Mouse (Mus musculus): ENCODE measurements around the gene Klhl10. TPM values are rescaled to one million over a fixed set of nuclear protein-coding genes. Genes with fewer than 3 reads are reported as not detected.

Gene Klhl10
- polyA plus RNA-seq, 1 experiment from 2014 or later, result 0.94 TPM

- Histone ChIP-seq H3K36me3 (peaks cover 36% of the 10 kb centered on the region), H3K9me3 (replicated peaks) (no peaks in the 10 kb centered on the region), H3K4me2 (replicated peaks) (no peak overlapping the region), H3K27me3 (no peaks in the 10 kb centered on the region), H3K4me1 (peaks cover 11% of the 10 kb centered on the region), H3K9ac (no peak overlapping the region), H3K27ac (no peak overlapping the region), H3K4me3 (no peak overlapping the region)
- no peak for ATAC-seq (ENCODE audit: low FRiP score)
- 85% methylated on average over 1 of the region's 1 CpGs for WGBS
Observed at GRCm38 (mm10) chr11:100437901-100438300, 3.8 kb upstream of the Klhl10 start.

- no peaks in the 10 kb centered on the region for H3K27me3 ChIP-seq
- 1% methylated on average over 47 of the region's 52 CpGs for WGBS
- H3K36me3 ChIP-seq, result peaks cover 18% of the 10 kb centered on the region
- H3K4me3 ChIP-seq, result peak overlapping the region; percentile 84
- H3K9me3 ChIP-seq (replicated peaks), result no peaks in the 10 kb centered on the region
- ATAC-seq (ENCODE audit: low FRiP score), result peak; percentile 95
- peak overlapping the region; percentile 82 for H3K4me2 ChIP-seq (replicated peaks)
- H3K4me1 ChIP-seq, result peaks cover 11% of the 10 kb centered on the region
- peak overlapping the region; percentile 60 for H3K27ac ChIP-seq
- H3K9ac ChIP-seq, result peak overlapping the region; percentile 92
Observed at GRCm38 (mm10) chr11:100440691-100441522, 810 bp upstream of the Klhl10 start.

DNA sequence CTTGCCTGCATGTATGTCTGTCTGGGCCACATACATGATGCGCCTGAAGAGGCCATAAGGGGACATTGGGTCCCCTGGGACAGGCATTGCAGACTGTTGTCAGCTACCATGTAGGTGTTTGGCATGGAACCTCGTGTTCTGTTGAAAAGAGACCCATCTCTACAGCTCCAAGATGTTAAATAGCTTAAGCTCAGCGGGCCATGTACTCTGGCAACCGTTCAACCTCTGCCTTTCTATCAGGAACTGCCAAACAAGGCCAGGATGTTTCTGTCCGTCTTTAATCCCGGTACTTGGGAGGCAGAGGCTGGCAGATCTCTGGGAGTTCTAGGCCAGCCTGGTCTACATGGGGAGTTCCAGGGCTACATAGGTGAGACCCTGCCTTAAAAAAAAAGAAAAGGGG is 908 bp downstream of the Klhl10 start:
- Histone ChIP-seq H3K27me3 (no peaks in the 10 kb centered on the region), H3K4me3 (no peak overlapping the region), H3K36me3 (peaks cover 3% of the 10 kb centered on the region; the same call in 1 of the 2 replicates), H3K27ac (no peak overlapping the region), H3K4me1 (peaks cover 11% of the 10 kb centered on the region), H3K9me3 (replicated peaks) (no peaks in the 10 kb centered on the region), H3K4me2 (replicated peaks) (no peak overlapping the region), H3K9ac (no peak overlapping the region)
- no peak for ATAC-seq (ENCODE audit: low FRiP score)
- 86% methylated on average over 6 of the region's 6 CpGs for WGBS

GRCm38 (mm10) chr11:100457247-100457646 is 15.5 kb downstream of the Klhl10 start:
- H3K9me3 ChIP-seq (replicated peaks), result no peaks in the 10 kb centered on the region
- H3K27ac ChIP-seq, result no peak overlapping the region
- no peak for ATAC-seq (ENCODE audit: low FRiP score)
- no peak overlapping the region for H3K9ac ChIP-seq
- H3K4me2 ChIP-seq (replicated peaks), result no peak overlapping the region
- no peaks in the 10 kb centered on the region for H3K27me3 ChIP-seq
- H3K4me1 ChIP-seq, result no peaks in the 10 kb centered on the region
- WGBS, result 78% methylated on average over 4 of the region's 4 CpGs
- H3K36me3 ChIP-seq, result peaks cover 22% of the 10 kb centered on the region
- H3K4me3 ChIP-seq, result no peak overlapping the region

DNA sequence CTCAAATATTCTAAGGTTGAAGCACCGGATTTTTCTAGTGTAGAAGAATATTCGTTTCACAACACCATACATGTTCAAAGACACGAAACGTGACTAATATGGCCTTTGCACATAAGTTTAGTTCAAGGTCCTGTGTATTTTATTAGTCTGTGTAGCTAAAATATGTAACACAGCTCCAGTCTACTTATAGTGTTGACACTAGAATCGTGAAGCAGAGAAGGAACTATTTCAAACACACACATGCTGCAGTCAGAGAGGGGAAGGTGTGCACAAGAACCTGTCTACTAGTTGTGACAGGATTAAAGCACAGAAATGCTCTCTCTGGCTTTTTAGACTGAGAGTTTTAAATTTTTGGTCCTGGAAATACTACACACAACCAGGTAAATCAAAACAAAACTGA is 16.0 kb downstream of the Klhl10 start:
- 93% methylated on average over 5 of the region's 5 CpGs for WGBS

DNA sequence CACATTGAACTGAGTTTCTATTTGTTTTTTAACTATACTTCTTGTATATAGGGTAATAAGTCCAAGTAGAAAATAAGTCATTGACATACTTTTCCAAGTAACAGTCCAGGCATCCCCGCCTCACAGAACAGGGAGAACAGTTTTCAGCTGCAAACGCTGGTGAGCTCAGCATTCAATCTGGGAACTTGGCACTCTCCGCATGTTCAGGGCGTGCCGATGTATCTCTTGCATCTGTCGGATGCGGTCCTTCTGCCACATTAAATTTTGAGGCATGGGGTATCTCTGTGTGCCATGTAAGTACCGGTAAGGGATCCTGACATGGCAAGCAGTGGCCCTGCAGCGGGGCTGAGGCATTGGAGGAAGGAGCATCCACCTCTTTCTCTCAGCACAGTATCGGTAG is 21.0 kb downstream of the Klhl10 start:
- Histone ChIP-seq H3K4me3 (no peak overlapping the region), H3K9me3 (replicated peaks) (no peaks in the 10 kb centered on the region), H3K4me2 (replicated peaks) (no peak overlapping the region), H3K9ac (no peak overlapping the region), H3K4me1 (no peaks in the 10 kb centered on the region), H3K36me3 (peaks cover 29% of the 10 kb centered on the region), H3K27me3 (no peaks in the 10 kb centered on the region), H3K27ac (no peak overlapping the region)
- WGBS, result 94% methylated on average over 10 of the region's 10 CpGs
- ATAC-seq (ENCODE audit: low FRiP score), result no peak

More for the DNA sequence above, 16.0 kb downstream of the Klhl10 start:
- H3K4me1 ChIP-seq, result no peaks in the 10 kb centered on the region
- H3K9me3 ChIP-seq (replicated peaks), result no peaks in the 10 kb centered on the region
- no peak overlapping the region for H3K4me2 ChIP-seq (replicated peaks)
- no peak overlapping the region for H3K27ac ChIP-seq
- H3K27me3 ChIP-seq, result no peaks in the 10 kb centered on the region
- ATAC-seq (ENCODE audit: low FRiP score), result no peak
- H3K9ac ChIP-seq, result no peak overlapping the region
- peaks cover 27% of the 10 kb centered on the region for H3K36me3 ChIP-seq
- H3K4me3 ChIP-seq, result no peak overlapping the region

DNA sequence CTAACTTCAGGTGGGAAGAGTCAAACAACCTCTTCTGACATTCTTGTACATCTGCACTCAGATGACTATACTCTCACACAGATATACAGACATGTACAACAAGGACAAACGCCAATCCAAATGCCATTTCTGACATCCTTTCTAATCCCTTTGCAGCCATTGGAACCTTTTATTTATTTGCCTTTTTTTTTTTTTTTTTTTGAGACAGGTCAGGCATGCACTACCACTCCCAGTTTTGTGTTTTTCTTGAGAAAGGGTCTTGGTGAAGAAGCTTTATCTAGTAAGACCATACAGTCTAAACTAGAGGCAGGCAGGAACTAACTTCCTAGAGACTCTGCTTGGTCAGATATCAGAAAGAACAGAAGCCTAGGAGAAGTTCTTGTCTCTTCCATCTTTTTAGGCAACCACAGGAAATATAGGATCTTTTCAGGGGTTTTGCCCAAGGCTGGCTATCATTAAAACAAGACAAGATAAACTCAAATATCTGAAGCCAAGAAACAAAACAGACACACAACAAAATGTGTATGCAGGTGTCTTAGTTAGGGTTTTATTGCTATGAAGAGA is 23.6 kb downstream of the Klhl10 start:
- no peak for ATAC-seq (ENCODE audit: low FRiP score)
- H3K27me3 ChIP-seq, result no peaks in the 10 kb centered on the region
- WGBS, result 93% methylated on average over 1 of the region's 1 CpGs
- H3K4me2 ChIP-seq (replicated peaks), result no peak overlapping the region
- peaks cover 22% of the 10 kb centered on the region for H3K36me3 ChIP-seq
- no peak overlapping the region for H3K9ac ChIP-seq
- H3K27ac ChIP-seq, result no peak overlapping the region
- H3K9me3 ChIP-seq (replicated peaks), result no peaks in the 10 kb centered on the region
- peaks cover 11% of the 10 kb centered on the region for H3K4me1 ChIP-seq
- no peak overlapping the region for H3K4me3 ChIP-seq

GRCm38 (mm10) chr11:100465833-100466232 is 24.1 kb downstream of the Klhl10 start:
- 88% methylated on average over 1 of the region's 1 CpGs for WGBS
- peaks cover 22% of the 10 kb centered on the region for H3K36me3 ChIP-seq

GRCm38 (mm10) chr11:100471352-100472196 is 29.9 kb downstream of the Klhl10 start:
- H3K36me3 ChIP-seq, result peaks cover 10% of the 10 kb centered on the region
- WGBS, result 5% methylated on average over 30 of the region's 30 CpGs
- no peaks in the 10 kb centered on the region for H3K27me3 ChIP-seq
- peak overlapping the region; percentile 90 for H3K27ac ChIP-seq
- H3K4me1 ChIP-seq, result peaks cover 22% of the 10 kb centered on the region
- H3K4me2 ChIP-seq (replicated peaks), result peak overlapping the region; percentile 64
- H3K9ac ChIP-seq, result peak overlapping the region; percentile 92
- H3K4me3 ChIP-seq, result peak overlapping the region; percentile 94
- peak; percentile 15; the same call in 1 of the 2 replicates for ATAC-seq (ENCODE audit: low FRiP score)
- no peaks in the 10 kb centered on the region for H3K9me3 ChIP-seq (replicated peaks)

More at GRCm38 (mm10) chr11:100465833-100466232, 24.1 kb downstream of the Klhl10 start:
- Histone ChIP-seq H3K9ac (no peak overlapping the region), H3K4me1 (peaks cover 17% of the 10 kb centered on the region), H3K27ac (no peak overlapping the region), H3K27me3 (no peaks in the 10 kb centered on the region), H3K9me3 (replicated peaks) (no peaks in the 10 kb centered on the region), H3K4me2 (replicated peaks) (no peak overlapping the region), H3K4me3 (no peak overlapping the region)
- no peak for ATAC-seq (ENCODE audit: low FRiP score)

- peak within 1 kb of the TSS; percentile 64 for H3K4me2 ChIP-seq (replicated peaks)
- H3K4me1 ChIP-seq, result peaks cover 22% of the 10 kb centered on the region
- under 1% methylated on average over 83 of the region's 83 CpGs for WGBS
- H3K9ac ChIP-seq, result peak within 1 kb of the TSS; percentile 92
- H3K27ac ChIP-seq, result peak within 1 kb of the TSS; percentile 90
- peaks cover 16% of the 10 kb centered on the region for H3K36me3 ChIP-seq
- ATAC-seq (ENCODE audit: low FRiP score), result peak; percentile 88
- no peaks in the 10 kb centered on the region for H3K27me3 ChIP-seq
- no peaks in the 10 kb centered on the region for H3K9me3 ChIP-seq (replicated peaks)
- H3K4me3 ChIP-seq, result peak within 1 kb of the TSS; percentile 94
Observed at GRCm38 (mm10) chr11:100472197-100472934, 30.6 kb downstream of the Klhl10 start, which contains the start of gene Klhl11. Gene Klhl11 (minus strand): TSS chr11:100472741.

DNA sequence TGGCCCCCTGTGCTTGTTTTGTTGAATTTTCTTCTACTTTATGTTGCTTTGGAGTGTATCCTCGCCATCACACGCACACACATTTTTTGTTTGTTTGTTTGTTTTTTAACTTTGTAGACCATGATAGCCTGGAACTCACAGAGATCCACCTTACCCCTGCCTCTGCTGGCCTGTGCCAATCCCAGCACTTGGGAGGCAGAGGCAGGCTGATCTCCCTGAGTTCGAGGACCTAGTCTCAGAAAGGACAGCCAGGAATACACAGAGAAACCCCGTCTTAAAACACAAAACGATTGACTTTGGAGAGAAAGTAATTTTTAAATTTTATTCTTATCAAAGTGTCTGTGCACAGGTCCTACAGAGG is 31.2 kb downstream of the Klhl10 start:
- 0 out of 2 replicates have a peak overlapping the region, but pooled peaks have one; percentile 64 for H3K4me2 ChIP-seq (replicated peaks)
- H3K9me3 ChIP-seq (replicated peaks), result no peaks in the 10 kb centered on the region
- peaks cover 22% of the 10 kb centered on the region for H3K4me1 ChIP-seq
- WGBS, result 30% methylated on average over 5 of the region's 5 CpGs
- H3K4me3 ChIP-seq, result peak overlapping the region; percentile 94; the same call in 1 of the 2 replicates
- H3K27me3 ChIP-seq, result no peaks in the 10 kb centered on the region
- peaks cover 22% of the 10 kb centered on the region for H3K36me3 ChIP-seq
- no peak overlapping the region for H3K27ac ChIP-seq
- H3K9ac ChIP-seq, result no peak overlapping the region
- no peak for ATAC-seq (ENCODE audit: low FRiP score)

All from hindbrain, embryonic 12.5 days (tissue).